Mouse (Mus musculus) lung, postnatal 10 days (tissue): ENCODE results near the gene Bank1.

Source experiments
- DNase-seq: peaks from one replicate; pipeline ENCODE4 v3.0.0; 2021

Gene Bank1

DNA sequence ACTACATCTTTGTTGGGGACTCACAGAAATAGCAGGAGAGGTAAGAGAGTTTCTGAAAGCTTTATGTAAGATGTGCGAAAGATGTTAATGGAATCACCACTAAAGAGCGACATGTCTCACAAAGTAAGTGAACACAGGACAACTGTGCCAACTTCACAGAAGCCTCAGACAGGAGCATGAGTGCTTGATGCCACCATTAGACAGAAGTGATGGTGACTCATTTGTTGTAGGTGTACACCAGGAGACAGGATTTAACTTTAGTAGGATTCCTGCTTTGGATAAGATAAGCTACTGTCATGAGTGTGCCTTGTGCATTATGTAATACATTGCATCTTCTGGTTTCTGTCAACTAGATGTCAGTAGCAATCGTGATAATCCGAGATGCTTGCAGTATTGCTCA lies 74.3 kb downstream of the Bank1 start:
- no peak for DNase-seq

DNA sequence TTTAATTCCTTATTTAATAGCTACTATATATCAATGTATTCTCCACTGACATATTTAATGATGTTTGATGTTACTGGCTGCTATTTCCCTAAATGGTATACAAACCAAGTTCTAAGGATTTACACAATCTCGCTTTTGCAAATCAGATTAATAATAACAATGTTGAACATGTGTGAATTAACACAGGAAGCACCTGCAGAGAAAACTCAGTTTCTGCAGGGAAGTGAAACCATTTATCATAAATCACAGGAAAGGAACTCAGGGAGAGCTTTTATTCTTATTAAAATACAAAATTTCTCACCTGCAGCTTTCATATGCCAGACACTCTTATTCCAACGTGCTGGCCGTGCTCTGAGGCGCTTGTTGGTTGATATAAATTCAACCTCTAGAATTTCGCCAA lies 78.5 kb downstream of the Bank1 start:
- no peak for DNase-seq

DNA sequence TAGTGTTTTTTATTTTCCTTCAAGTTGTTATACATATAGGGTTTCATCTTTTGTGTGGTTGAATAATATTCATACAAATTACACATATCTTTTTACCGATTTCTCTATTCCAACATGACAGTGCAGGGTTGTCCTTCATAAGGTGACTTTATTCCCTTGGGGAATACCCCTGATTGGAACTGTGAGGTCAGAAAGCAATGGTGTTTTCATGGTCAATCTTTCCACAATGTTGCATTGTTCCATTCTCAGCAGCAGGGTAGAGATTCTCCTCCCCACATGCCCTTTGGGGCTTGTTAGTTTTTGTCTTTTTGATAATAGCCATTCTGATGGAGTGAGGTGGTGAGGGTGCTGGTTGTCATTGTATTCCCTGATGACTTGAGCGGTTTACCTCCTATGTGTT lies 80.9 kb downstream of the Bank1 start:
- no peak for DNase-seq

DNA sequence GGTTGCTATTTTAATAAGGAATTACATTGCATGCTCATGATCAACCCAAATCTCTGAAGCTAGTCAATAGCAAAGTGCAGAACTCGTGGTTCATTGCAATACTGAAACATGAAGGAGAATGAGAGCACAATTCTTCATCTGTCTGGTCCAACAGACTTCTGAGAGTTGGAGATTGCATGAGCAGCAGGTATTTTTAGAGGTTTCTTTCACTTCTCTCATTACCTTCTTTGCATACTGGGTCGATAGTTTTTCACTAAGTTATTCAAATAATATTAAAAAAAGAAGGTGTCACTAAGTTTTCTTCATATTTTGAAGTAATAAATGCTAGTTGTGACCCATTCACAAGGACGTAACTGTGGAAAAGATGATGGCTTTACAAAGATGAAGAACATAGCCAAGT lies 87.1 kb downstream of the Bank1 start:
- no peak for DNase-seq

GRCm38 (mm10) chr3:136233507-136233906 lies 92.4 kb downstream of the Bank1 start:
- no peak for DNase-seq

DNA sequence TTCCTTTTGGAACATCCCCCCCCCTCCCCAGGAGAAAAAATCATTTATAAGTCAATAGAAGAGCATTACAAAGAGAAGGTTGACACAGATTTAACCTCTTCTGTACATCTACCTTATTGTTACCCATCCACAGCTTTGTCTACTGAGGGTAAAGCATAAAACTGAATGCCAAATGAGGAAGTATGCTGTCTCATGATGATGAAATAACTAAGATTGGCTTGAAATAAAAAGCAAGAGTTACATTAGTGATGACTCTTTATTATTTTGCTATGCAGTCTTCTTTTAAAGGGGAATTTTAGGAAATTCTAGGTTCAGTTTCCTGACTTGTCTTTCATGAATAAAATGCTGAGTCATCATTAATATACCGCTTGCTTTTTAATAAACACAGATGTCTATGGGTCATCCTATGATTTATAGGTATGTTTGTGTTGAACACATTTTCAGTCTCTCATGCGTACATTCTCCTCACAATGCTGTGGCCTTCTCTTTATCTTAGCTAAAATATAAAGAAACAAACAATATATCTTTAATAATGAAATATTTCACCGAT lies 95.2 kb downstream of the Bank1 start:
- DNase-seq: no peak

- DNase-seq: no peak
Observed at GRCm38 (mm10) chr3:136189661-136190228, 136.1 kb downstream of the Bank1 start.

- DNase-seq: no peak
Observed at GRCm38 (mm10) chr3:136186548-136187113, 139.2 kb downstream of the Bank1 start.

GRCm38 (mm10) chr3:136171631-136172030 lies 154.2 kb downstream of the Bank1 start:
- no peak for DNase-seq

GRCm38 (mm10) chr3:136168071-136168470 lies 157.8 kb downstream of the Bank1 start:
- no peak for DNase-seq

DNA sequence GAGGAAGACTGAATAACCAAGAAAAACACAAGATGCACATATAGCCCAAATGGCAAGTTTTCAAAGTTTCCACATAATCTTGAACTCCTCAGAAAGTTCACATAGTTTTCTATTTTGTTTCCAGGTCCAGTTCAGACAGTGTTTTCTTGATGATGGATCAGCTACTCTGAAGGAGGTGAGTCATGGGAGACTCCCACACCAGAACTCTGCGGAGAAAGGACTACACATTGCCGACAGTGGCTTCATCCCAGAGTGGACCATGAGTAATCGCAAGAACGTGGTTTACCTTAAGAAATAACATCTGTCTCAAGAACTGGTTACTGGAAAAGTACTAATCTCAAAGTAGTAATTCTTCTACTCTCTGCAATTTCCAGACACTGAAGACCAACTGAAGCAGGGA lies 159.2 kb downstream of the Bank1 start:
- DNase-seq: no peak

- no peak for DNase-seq
Observed at GRCm38 (mm10) chr3:136166033-136166361, 159.9 kb downstream of the Bank1 start.

DNA sequence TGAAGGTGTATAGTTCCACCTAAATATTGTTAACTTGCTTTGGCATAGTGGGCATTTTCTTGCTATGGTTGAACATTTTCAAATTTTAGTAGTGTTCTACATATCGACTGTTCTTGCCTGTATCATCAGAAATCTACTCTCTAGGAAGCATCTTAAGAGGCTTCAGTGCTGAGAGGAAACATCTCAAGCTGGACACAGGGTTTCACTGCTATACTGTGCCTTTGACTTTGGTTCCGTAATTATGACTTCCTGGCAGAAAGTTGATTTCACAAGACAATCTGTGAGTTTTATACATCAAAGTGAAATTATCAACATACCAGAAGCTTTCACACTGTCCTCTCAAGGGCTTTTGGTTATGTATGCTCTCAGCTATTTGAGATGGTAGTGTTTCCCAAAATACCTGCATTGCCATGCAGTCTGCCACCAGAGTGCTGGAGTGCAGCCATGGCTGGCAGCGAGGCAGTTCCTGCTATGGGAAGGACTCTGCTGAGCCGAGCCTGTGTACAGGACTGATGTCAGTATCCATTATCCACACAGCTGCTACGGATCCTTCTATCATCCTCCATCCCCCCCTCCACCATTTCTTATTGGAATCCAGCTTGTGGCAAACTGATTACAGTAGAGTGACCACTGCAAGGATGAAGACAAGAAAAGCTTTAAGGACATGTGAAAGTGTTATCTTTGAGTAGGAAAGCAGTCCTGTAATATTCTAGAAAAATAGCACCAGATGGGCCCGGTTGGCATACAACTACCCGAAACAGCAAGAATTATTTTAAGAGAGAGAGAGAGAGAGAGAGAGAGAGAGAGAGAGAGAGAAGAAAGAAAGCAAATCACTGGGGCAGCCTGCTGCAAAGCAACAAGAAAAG lies 160.5 kb downstream of the Bank1 start:
- no peak for DNase-seq

DNA sequence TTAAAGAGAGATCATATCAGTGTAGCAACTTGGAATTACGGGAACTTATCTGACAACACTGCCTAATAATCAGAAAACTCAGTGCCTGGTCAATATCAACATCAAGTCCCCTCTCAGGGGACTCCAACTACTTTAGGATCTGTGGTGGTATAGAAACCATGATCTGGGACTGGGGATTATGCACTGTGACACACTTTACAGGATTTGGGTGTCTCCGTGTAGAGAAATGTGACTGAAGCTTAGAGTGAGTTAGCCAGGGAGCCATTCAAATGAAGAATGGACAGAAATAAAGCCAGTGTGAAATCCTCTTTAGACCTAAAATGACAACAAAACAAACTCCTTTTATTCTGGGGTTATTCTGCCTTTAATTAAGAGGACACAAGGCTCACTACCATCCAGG lies 167.8 kb downstream of the Bank1 start:
- no peak for DNase-seq

DNA sequence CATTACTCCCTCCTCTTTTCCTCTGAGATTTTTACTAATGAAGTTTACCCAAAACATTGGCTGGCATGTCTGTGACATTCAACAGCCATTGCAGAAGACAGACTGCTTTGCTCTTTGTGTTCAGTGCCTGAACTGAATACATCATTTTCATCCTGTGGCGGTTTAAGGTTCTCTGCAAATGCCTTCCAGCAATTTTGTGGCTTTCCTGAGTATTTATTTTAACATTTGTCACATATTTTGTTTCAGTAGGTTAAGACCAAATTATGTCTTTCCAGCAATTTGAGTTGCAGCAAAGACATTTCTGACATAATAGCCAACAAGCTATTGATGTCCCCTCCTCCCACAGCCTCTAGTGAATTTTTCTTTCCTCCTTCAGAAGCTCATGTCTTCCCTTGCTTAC lies 170.3 kb downstream of the Bank1 start:
- DNase-seq: no peak

- no peak for DNase-seq
Observed at GRCm38 (mm10) chr3:136150886-136151285, 175.0 kb downstream of the Bank1 start.

DNA sequence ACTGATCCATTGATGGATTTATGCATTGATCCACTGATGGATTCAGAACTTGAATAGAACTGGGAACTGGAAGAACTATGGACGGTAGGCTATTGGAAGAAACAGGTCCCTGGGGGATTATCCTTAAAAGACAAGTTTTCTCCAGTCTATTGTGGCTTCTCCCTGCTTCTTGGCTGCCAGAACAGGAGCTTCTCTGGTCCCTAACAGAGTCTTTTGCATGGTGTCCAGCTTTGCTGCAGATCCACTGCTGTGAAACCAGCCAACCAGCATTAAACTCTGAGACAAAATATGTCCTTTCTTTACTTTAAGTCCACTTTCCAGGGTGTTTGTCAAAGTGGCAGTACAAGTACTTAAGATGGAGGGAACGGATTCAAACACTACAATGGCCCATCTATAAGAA lies 178.7 kb downstream of the Bank1 start:
- no peak for DNase-seq

- no peak for DNase-seq
Observed at GRCm38 (mm10) chr3:136132013-136132412, 193.9 kb downstream of the Bank1 start.

DNA sequence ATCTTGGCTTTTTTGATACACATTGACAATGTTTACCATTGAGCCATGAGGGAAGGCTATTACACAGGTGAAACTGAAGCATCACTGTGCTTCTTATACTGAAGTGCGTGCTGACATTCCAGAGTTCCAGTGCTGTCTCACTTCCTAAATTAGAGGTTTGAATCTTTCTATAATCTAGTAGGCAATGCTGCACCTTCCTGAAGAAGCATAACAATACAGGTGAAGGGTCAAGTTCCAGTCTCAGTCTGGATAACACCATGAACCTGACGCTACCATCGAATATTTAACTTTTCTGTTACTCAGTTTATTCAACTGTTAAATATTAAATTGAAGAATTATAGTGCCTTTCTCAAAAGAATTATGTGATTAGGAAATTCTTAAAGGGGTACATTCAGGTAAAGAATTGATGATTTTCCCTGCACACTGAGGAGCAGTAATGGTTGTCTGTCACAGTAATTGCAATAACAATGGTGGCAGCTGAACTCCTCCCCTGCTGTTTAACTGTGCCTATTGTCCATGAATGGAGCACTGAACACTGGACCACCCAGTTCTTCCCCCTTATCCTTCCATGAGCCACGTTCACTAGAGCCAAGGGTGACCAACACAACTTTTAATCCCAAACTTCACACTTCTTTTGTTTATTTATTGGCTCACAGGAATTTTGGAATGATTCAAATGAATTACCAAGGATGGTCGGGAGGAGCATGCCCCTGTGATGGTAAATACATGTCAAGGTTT lies 210.2 kb downstream of the Bank1 start:
- no peak for DNase-seq

DNA sequence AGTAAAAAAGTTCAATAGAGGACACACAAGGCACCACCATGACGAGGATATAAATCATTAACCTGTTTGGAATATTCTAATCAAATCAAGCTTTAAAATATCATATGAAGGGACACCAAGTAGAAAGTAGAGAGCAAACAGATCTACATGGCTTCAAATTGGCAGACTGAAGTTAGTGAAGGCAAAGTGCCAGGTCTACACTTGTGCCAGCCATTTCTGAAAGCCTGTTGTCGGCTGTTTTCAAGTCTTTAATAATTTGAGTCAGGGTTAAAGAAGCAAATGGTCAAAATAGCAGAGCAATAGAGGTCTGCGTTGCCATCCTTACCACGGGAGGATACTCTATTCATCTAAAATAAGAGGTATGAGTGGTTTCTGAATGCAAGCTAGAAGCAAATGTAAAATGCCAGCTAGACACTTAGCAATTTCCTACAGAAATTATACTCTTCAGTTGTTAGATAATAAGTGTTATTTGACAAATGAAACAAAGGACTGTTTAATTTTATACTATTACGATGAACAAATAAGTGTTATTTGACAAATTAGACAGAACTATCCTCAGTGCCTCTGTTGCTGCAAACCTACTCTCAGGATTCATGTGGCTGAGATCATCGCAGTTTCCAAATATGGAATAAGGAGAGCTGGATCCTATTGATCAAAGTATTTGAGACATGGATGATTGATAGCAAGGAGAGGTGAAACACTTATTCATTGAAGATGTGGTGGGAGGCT lies 216.3 kb downstream of the Bank1 start:
- no peak for DNase-seq

DNA sequence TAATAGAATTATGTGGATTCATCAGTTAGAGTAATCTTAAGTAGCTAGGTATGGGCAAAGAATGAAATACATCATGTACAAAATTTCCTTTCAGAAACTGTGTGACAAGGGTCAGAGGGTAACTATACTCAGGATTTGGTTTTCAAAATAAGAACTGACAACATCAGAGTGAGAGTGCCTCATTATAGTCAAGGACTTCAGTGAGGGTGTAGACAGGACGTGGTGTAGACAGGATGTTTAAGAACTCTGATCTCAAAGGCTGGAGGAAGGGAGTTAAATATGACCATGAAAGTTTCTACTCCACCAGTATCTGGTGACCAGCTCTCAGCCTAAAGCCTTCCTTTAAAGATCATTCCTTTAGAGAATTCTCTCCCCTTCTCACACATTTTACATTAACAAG lies 219.4 kb downstream of the Bank1 start:
- no peak for DNase-seq

DNA sequence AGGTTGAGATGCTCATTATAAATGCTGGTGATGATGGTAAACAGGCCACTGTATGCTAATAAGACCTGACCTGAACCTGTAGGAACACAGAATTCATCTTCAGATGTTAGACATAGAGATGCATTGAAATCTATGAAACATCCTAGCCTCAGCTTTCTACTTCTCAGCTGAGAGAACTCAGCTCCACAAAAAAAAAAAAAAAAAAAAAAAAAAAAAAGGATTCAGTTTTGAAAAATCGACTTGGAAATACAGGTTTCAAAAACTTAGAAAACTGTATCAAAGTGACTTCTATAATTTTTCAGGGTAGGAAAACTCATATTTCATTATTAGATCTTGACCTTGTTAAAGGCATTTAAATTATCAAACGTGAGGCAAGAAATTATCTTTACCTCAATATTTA lies 222.5 kb downstream of the Bank1 start:
- DNase-seq: no peak

DNA sequence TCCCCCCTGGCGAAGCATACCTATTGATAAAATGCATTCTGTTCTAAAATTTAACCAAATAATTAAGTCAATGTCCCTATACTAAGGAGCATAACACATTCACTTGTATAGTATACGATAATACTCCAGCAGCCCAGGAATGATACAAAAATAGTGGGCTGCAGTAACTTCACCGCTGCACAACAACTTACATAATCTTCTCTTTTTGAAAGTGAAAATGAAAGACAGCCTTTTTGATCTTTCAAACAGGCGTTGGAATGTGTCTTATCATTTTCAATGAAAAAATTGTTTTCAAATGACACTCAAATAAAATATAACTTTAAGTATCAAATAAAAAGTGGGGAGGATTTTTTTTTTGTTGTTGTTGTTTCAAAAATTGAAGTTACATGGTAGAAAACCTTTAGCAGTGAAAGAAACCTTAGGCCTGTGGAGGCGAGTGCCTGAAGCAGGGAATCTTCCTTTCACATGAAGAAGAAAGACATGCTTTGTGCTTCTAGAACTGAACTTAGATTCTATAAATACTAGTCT lies 224.8 kb downstream of the Bank1 start:
- no peak for DNase-seq
